Mouse (Mus musculus): ENCODE results near the gene Polr1d. TPM values are rescaled to one million over a fixed set of nuclear protein-coding genes. Genes with fewer than 3 reads are reported as not detected.

Polr1d gene
- polyA plus RNA-seq, 1 experiment: 85.0 TPM

- H3K27me3 ChIP-seq (ENCODE audit: control insufficient read depth, insufficient read depth, low read length): no peaks in the 10 kb centered on the region
- DNase-seq: no peak
- H3K4me1 ChIP-seq (ENCODE audit: control insufficient read depth, insufficient read depth, low read length): no peaks in the 10 kb centered on the region
- no peak overlapping the region for H3K27ac ChIP-seq (ENCODE audit: insufficient read depth, low read length)
- 78% methylated on average over 7 of the region's 7 CpGs for WGBS
- H3K4me3 ChIP-seq (replicated peaks; ENCODE audit: insufficient read depth, low read depth, low read length): no peak overlapping the region
- TF ChIP-seq POLR2A (IDR thresholded peaks at IDR 0.05; ENCODE audit: borderline replicate concordance, insufficient read depth, low read length) (no peak), CTCF (IDR thresholded peaks at IDR 0.05; ENCODE audit: borderline replicate concordance, insufficient read depth, low read depth, low read length) (no peak)
Measured at GRCm38 (mm10) chr5:147157441-147157840, 80.6 kb downstream of the Polr1d start.

GRCm38 (mm10) chr5:147159320-147159719 is 82.5 kb downstream of the Polr1d start:
- H3K27ac ChIP-seq (ENCODE audit: insufficient read depth, low read length): no peak overlapping the region
- H3K27me3 ChIP-seq (ENCODE audit: control insufficient read depth, insufficient read depth, low read length): no peaks in the 10 kb centered on the region
- no peak for TF ChIP-seq POLR2A (IDR thresholded peaks at IDR 0.05; ENCODE audit: borderline replicate concordance, insufficient read depth, low read length)
- H3K4me1 ChIP-seq (ENCODE audit: control insufficient read depth, insufficient read depth, low read length): no peaks in the 10 kb centered on the region
- no peak for DNase-seq
- H3K4me3 ChIP-seq (replicated peaks; ENCODE audit: insufficient read depth, low read depth, low read length): no peak overlapping the region
- WGBS: 92% methylated on average over 6 of the region's 6 CpGs

- no peak for DNase-seq
- Histone ChIP-seq H3K27ac (ENCODE audit: insufficient read depth, low read length) (no peak overlapping the region), H3K4me1 (ENCODE audit: control insufficient read depth, insufficient read depth, low read length) (no peaks in the 10 kb centered on the region), H3K4me3 (replicated peaks; ENCODE audit: insufficient read depth, low read depth, low read length) (no peak overlapping the region), H3K27me3 (ENCODE audit: control insufficient read depth, insufficient read depth, low read length) (no peaks in the 10 kb centered on the region)
- TF ChIP-seq POLR2A (IDR thresholded peaks at IDR 0.05; ENCODE audit: borderline replicate concordance, insufficient read depth, low read length) (no peak), CTCF (IDR thresholded peaks at IDR 0.05; ENCODE audit: borderline replicate concordance, insufficient read depth, low read depth, low read length) (no peak)
- WGBS: 84% methylated on average over 2 of the region's 2 CpGs
Measured at GRCm38 (mm10) chr5:147159792-147160191, 82.9 kb downstream of the Polr1d start.

Other genes starting within 250 kb of the Polr1d start
- 269 and 342 TPM in 2 replicates for gene Rpl21, start 244.2 kb upstream of the Polr1d start, polyA plus RNA-seq (2012; rRNA removed)
- 5.6 and 7.4 TPM in 2 replicates for gene Rasl11a, start 232.0 kb upstream of the Polr1d start, polyA plus RNA-seq (2012; rRNA removed)
- gene Gtf3a, start 128.4 kb upstream of the Polr1d start, polyA plus RNA-seq (2012; rRNA removed): 36.4 and 43.0 TPM in 2 replicates
- gene Mtif3, start 113.2 kb upstream of the Polr1d start, polyA plus RNA-seq (2012; rRNA removed): 21.9 and 23.4 TPM in 2 replicates
- gene Lnx2, start 464 bp upstream of the Polr1d start, polyA plus RNA-seq (2012; rRNA removed): 15.9 and 16.8 TPM in 2 replicates
- gene Gsx1, start 111.6 kb downstream of the Polr1d start, polyA plus RNA-seq (2012; rRNA removed): 0.48 and 0.51 TPM in 2 replicates
- not detected in 2 replicates for gene Pdx1, start 192.9 kb downstream of the Polr1d start, polyA plus RNA-seq (2012; rRNA removed)
- not detected in 2 replicates for gene Cdx2, start 230.2 kb downstream of the Polr1d start, polyA plus RNA-seq (2012; rRNA removed)
- not detected in 2 replicates for gene Urad, start 245.4 kb downstream of the Polr1d start, polyA plus RNA-seq (2012; rRNA removed)